In the genomic region with DNA sequence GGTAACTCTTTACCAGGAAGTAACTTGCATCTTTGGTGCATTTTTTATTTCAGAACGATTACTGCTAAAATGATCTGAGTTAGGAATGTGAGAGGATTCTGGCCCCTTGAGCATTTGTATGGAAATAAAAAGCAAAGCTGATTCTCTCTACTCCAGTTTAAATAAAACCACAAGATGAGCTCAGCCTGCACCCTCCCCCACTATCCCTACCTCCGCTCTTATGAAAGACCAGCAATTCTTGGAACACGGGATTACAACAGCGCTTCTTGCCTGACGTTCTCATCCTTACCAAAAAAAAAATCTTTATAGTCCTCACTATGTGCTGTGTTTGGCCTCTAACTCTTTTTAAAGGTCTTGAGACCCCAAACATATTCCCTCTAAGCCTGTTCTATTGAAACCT, we compare ENCODE assay signal across 14 mouse cellular contexts.
DNase-seq lines count a peak whose midpoint lies in the region; ATAC-seq and TF ChIP-seq lines count a peak whose summit lies in the region.
"Had no signal": no experiment of that assay in that cellular context is flagged by ENCODE, and none has a peak within 500 bp of the region (broad histone marks: within the 10 kb centered on the region; RNA-seq: fewer than 3 reads in every experiment).

No protein-coding gene starts in this region.

- H3K4me3 ChIP-seq in embryonic facial prominence, embryonic 13.5 days, result no peak overlapping the region
- no peak overlapping the region for H3K4me3 ChIP-seq in embryonic facial prominence, embryonic 10.5 days
- H3K4me3 ChIP-seq in limb, embryonic 14.5 days (replicated peaks; ENCODE audit: low read length), result no peak overlapping the region
- no peak overlapping the region for H3K4me3 ChIP-seq in limb, embryonic 10.5 days
- H3K4me3 ChIP-seq in myocyte, result peak overlapping the region; percentile 4
- H3K4me3 ChIP-seq: hindbrain, embryonic 12.5 days; midbrain, embryonic 12.5 days had no signal

- H3K4me1 ChIP-seq in embryonic facial prominence, embryonic 13.5 days, result peaks cover 34% of the 10 kb centered on the region
- H3K4me1 ChIP-seq in embryonic facial prominence, embryonic 10.5 days, result peaks cover 12% of the 10 kb centered on the region; the same call in 1 of the 2 replicates
- peaks cover 15% of the 10 kb centered on the region for H3K4me1 ChIP-seq in limb, embryonic 14.5 days (ENCODE audit: control insufficient read depth, insufficient read depth, low read length)
- H3K4me1 ChIP-seq in limb, embryonic 10.5 days, result peaks cover 21% of the 10 kb centered on the region

- peak overlapping the region; percentile 38; the same call in 1 of the 2 replicates for H3K4me2 ChIP-seq in embryonic facial prominence, embryonic 13.5 days
- H3K4me2 ChIP-seq in limb, embryonic 14.5 days (replicated peaks; ENCODE audit: low read depth, low read length, severe bottlenecking), result no peak overlapping the region
- peak overlapping the region; percentile 82 for H3K4me2 ChIP-seq in myocyte (ENCODE audit: low read depth)
- H3K4me2 ChIP-seq: hindbrain, embryonic 12.5 days; midbrain, embryonic 12.5 days had no signal

- TF ChIP-seq POLR2A in limb, embryonic 14.5 days (IDR thresholded peaks at IDR 0.05; ENCODE audit: borderline replicate concordance, extremely low read depth, insufficient read depth, insufficient read length), result no peak
- TF ChIP-seq POLR2A in myocyte (IDR thresholded peaks at IDR 0.05; ENCODE audit: insufficient read length, low read depth), result no peak

- no peak overlapping the region for H3K9ac ChIP-seq in embryonic facial prominence, embryonic 13.5 days
- no peak overlapping the region for H3K9ac ChIP-seq in limb, embryonic 14.5 days (ENCODE audit: low read depth, low read length, severe bottlenecking)
- H3K9ac ChIP-seq: hindbrain, embryonic 12.5 days; liver, postnatal 0 days; midbrain, embryonic 12.5 days had no signal

- no peaks in the 10 kb centered on the region for H3K27me3 ChIP-seq in embryonic facial prominence, embryonic 13.5 days
- 0 out of 2 replicates have a peak, but pooled peaks cover 6% of the 10 kb centered on the region for H3K27me3 ChIP-seq in embryonic facial prominence, embryonic 10.5 days (replicated peaks; ENCODE audit: low read depth, poor library complexity, severe bottlenecking)
- H3K27me3 ChIP-seq in limb, embryonic 14.5 days (ENCODE audit: control insufficient read depth, insufficient read depth, low read length), result no peaks in the 10 kb centered on the region
- H3K27me3 ChIP-seq in limb, embryonic 10.5 days (ENCODE audit: low read depth, poor library complexity, severe bottlenecking), result no peaks in the 10 kb centered on the region
- no peaks in the 10 kb centered on the region for H3K27me3 ChIP-seq in myocyte (ENCODE audit: control insufficient read depth, insufficient read depth, insufficient read length)
- H3K27me3 ChIP-seq: hindbrain, embryonic 12.5 days had no signal

- no peaks in the 10 kb centered on the region for H3K36me3 ChIP-seq in embryonic facial prominence, embryonic 13.5 days
- H3K36me3 ChIP-seq in embryonic facial prominence, embryonic 10.5 days (replicated peaks), result no peaks in the 10 kb centered on the region
- no peaks in the 10 kb centered on the region for H3K36me3 ChIP-seq in limb, embryonic 14.5 days (ENCODE audit: control insufficient read depth, insufficient read depth, low read length)
- no peaks in the 10 kb centered on the region for H3K36me3 ChIP-seq in limb, embryonic 10.5 days
- H3K36me3 ChIP-seq in myocyte (ENCODE audit: control insufficient read depth, insufficient read depth), result no peaks in the 10 kb centered on the region
- H3K36me3 ChIP-seq: G1E; hindbrain, embryonic 12.5 days; midbrain, embryonic 12.5 days had no signal

- no peak overlapping the region for H3ac ChIP-seq in myocyte (ENCODE audit: control insufficient read depth, insufficient read length)

- peak overlapping the region; percentile 68 for H3K27ac ChIP-seq in embryonic facial prominence, embryonic 13.5 days
- H3K27ac ChIP-seq in embryonic facial prominence, embryonic 10.5 days (replicated peaks), result no peak overlapping the region
- no peak overlapping the region for H3K27ac ChIP-seq in limb, embryonic 14.5 days (replicated peaks; ENCODE audit: low read depth, low read length)
- H3K27ac ChIP-seq in limb, embryonic 10.5 days, result no peak overlapping the region
- H3K27ac ChIP-seq: hindbrain, embryonic 12.5 days; midbrain, embryonic 12.5 days had no signal

- 45% methylated on average over 5 of the region's 5 CpGs for whole genome bisulfite sequencing in embryonic facial prominence, embryonic 13.5 days
- 78% methylated on average over 5 of the region's 5 CpGs for WGBS in embryonic facial prominence, embryonic 10.5 days
- WGBS in limb, embryonic 14.5 days, result 54% methylated on average over 5 of the region's 5 CpGs
- WGBS in limb, embryonic 10.5 days, result 77% methylated on average over 5 of the region's 5 CpGs

- no peak for DNase-seq in embryonic facial prominence, embryonic 10.5 days (ENCODE audit: low spot score)
- DNase-seq in limb, embryonic 14.5 days (ENCODE audit: low spot score), result no peak
- DNase-seq in limb, embryonic 10.5 days (ENCODE audit: low spot score), result no peak
- DNase-seq in NIH3T3 (ENCODE audit: low read depth), result peak; percentile 80
- DNase-seq in cerebellum, postnatal 25 days, result no peak
- DNase-seq in cerebellum, postnatal 10 days, result no peak
- DNase-seq: B cell, adult 2 months; liver, postnatal 0 days had no signal

- H3K79me2 ChIP-seq in myocyte (ENCODE audit: control insufficient read depth, insufficient read depth), result no peaks in the 10 kb centered on the region

- H3K9me3 ChIP-seq in embryonic facial prominence, embryonic 13.5 days, result no peaks in the 10 kb centered on the region
- no peaks in the 10 kb centered on the region for H3K9me3 ChIP-seq in embryonic facial prominence, embryonic 10.5 days
- H3K9me3 ChIP-seq in limb, embryonic 14.5 days (ENCODE audit: control insufficient read depth, low read length), result no peaks in the 10 kb centered on the region
- H3K9me3 ChIP-seq in limb, embryonic 10.5 days (replicated peaks), result no peaks in the 10 kb centered on the region
- H3K9me3 ChIP-seq: G1E; hindbrain, embryonic 12.5 days; midbrain, embryonic 12.5 days had no signal

- 0 out of 2 replicates have a peak, but pooled peaks have one; percentile 10 for ATAC-seq in embryonic facial prominence, embryonic 13.5 days (ENCODE audit: insufficient number of reproducible peaks, insufficient read depth, low FRiP score, low TSS enrichment, low read depth)
- 0 out of 2 replicates have a peak, but pooled peaks have one; percentile 36 for ATAC-seq in limb, embryonic 14.5 days (ENCODE audit: low FRiP score, low read depth)
- ATAC-seq: intestine, postnatal 0 days; liver, postnatal 0 days had no signal

TF ChIP-seq in myocyte, 11 proteins besides CTCF, POLR2A, EP300 and RAD21:
- no peak for TF ChIP-seq E2F4 (IDR thresholded peaks at IDR 0.05; ENCODE audit: insufficient read depth)
- TF ChIP-seq CEBPB (IDR thresholded peaks at IDR 0.05; ENCODE audit: insufficient read depth, poor library complexity, severe bottlenecking), result 0 out of 2 replicates have a peak, but pooled peaks have one; percentile 28
